Mouse (Mus musculus): Measurements from ENCODE around the gene Polr3b. TPM values are rescaled to one million over a fixed set of nuclear protein-coding genes. Genes with fewer than 3 reads are reported as not detected.

The Polr3b gene
- polyA plus RNA-seq, 1 experiment from 2014 or later: 19.2 TPM

GRCm38 (mm10) chr10:84665713-84666260 is 43.7 kb downstream of the Polr3b start:
- H3K4me3 ChIP-seq (ENCODE audit: low read depth, low read length): no peak overlapping the region
- H3K36me3 ChIP-seq (ENCODE audit: control insufficient read depth, insufficient read depth, low read length): 0 out of 2 replicates have a peak, but pooled peaks cover 2% of the 10 kb centered on the region
- H3K4me1 ChIP-seq (ENCODE audit: control insufficient read depth, insufficient read depth, low read length): no peaks in the 10 kb centered on the region
- WGBS: 21% methylated on average over 3 of the region's 3 CpGs
- no peak overlapping the region for H3K9ac ChIP-seq (ENCODE audit: low read length)
- no peaks in the 10 kb centered on the region for H3K9me3 ChIP-seq (ENCODE audit: control insufficient read depth, low read length)
- H3K27ac ChIP-seq (ENCODE audit: low read depth, low read length): no peak overlapping the region
- DNase-seq (ENCODE audit: low spot score): no peak
- no peak for ATAC-seq (ENCODE audit: insufficient read depth, low FRiP score, low TSS enrichment)
- H3K4me2 ChIP-seq (ENCODE audit: low read depth): no peak overlapping the region
- no peaks in the 10 kb centered on the region for H3K27me3 ChIP-seq (ENCODE audit: control insufficient read depth, insufficient read depth, low read length)

- H3K9ac ChIP-seq (ENCODE audit: low read length): no peak overlapping the region
- H3K36me3 ChIP-seq (ENCODE audit: control insufficient read depth, insufficient read depth, low read length): peaks cover 7% of the 10 kb centered on the region; the same call in 1 of the 2 replicates
- H3K4me2 ChIP-seq (ENCODE audit: low read depth): no peak overlapping the region
- no peaks in the 10 kb centered on the region for H3K4me1 ChIP-seq (ENCODE audit: control insufficient read depth, insufficient read depth, low read length)
- H3K27me3 ChIP-seq (ENCODE audit: control insufficient read depth, insufficient read depth, low read length): no peaks in the 10 kb centered on the region
- no peaks in the 10 kb centered on the region for H3K9me3 ChIP-seq (ENCODE audit: control insufficient read depth, low read length)
- no peak for DNase-seq (ENCODE audit: low spot score)
- H3K27ac ChIP-seq (ENCODE audit: low read depth, low read length): no peak overlapping the region
- ATAC-seq (ENCODE audit: insufficient read depth, low FRiP score, low TSS enrichment): no peak
- no peak overlapping the region for H3K4me3 ChIP-seq (ENCODE audit: low read depth, low read length)
These were observed 53.6 kb downstream of the Polr3b start for GRCm38 (mm10) chr10:84675653-84676052.

- no peak overlapping the region for H3K9ac ChIP-seq (ENCODE audit: low read length)
- H3K27ac ChIP-seq (ENCODE audit: low read depth, low read length): no peak overlapping the region
- no peak overlapping the region for H3K4me2 ChIP-seq (ENCODE audit: low read depth)
- H3K4me3 ChIP-seq (ENCODE audit: low read depth, low read length): no peak overlapping the region
- WGBS: 90% methylated on average over 8 of the region's 8 CpGs
- ATAC-seq (ENCODE audit: insufficient read depth, low FRiP score, low TSS enrichment) (no peak), DNase-seq (ENCODE audit: low spot score) (no peak)
- peaks cover 7% of the 10 kb centered on the region; the same call in 1 of the 2 replicates for H3K36me3 ChIP-seq (ENCODE audit: control insufficient read depth, insufficient read depth, low read length)
- H3K9me3 ChIP-seq (ENCODE audit: control insufficient read depth, low read length): no peaks in the 10 kb centered on the region
- H3K27me3 ChIP-seq (ENCODE audit: control insufficient read depth, insufficient read depth, low read length): no peaks in the 10 kb centered on the region
- no peaks in the 10 kb centered on the region for H3K4me1 ChIP-seq (ENCODE audit: control insufficient read depth, insufficient read depth, low read length)
These were observed 54.4 kb downstream of the Polr3b start for GRCm38 (mm10) chr10:84676511-84676910.

- ATAC-seq (ENCODE audit: insufficient read depth, low FRiP score, low TSS enrichment): no peak
- Histone ChIP-seq H3K9ac (ENCODE audit: low read length) (no peak overlapping the region), H3K36me3 (ENCODE audit: control insufficient read depth, insufficient read depth, low read length) (peaks cover 7% of the 10 kb centered on the region; the same call in 1 of the 2 replicates), H3K4me2 (ENCODE audit: low read depth) (no peak overlapping the region), H3K27me3 (ENCODE audit: control insufficient read depth, insufficient read depth, low read length) (no peaks in the 10 kb centered on the region), H3K4me3 (ENCODE audit: low read depth, low read length) (no peak overlapping the region), H3K9me3 (ENCODE audit: control insufficient read depth, low read length) (no peaks in the 10 kb centered on the region), H3K4me1 (ENCODE audit: control insufficient read depth, insufficient read depth, low read length) (no peaks in the 10 kb centered on the region), H3K27ac (ENCODE audit: low read depth, low read length) (no peak overlapping the region)
- DNase-seq (ENCODE audit: low spot score): no peak
- WGBS: 92% methylated on average over 3 of the region's 3 CpGs
These were observed 55.8 kb downstream of the Polr3b start for GRCm38 (mm10) chr10:84677871-84678270.

GRCm38 (mm10) chr10:84678441-84678840 is 56.3 kb downstream of the Polr3b start:
- Histone ChIP-seq H3K27ac (ENCODE audit: low read depth, low read length) (no peak overlapping the region), H3K4me3 (ENCODE audit: low read depth, low read length) (no peak overlapping the region), H3K9ac (ENCODE audit: low read length) (no peak overlapping the region), H3K36me3 (ENCODE audit: control insufficient read depth, insufficient read depth, low read length) (peaks cover 7% of the 10 kb centered on the region; the same call in 1 of the 2 replicates), H3K27me3 (ENCODE audit: control insufficient read depth, insufficient read depth, low read length) (no peaks in the 10 kb centered on the region), H3K4me1 (ENCODE audit: control insufficient read depth, insufficient read depth, low read length) (no peaks in the 10 kb centered on the region), H3K4me2 (ENCODE audit: low read depth) (no peak overlapping the region), H3K9me3 (ENCODE audit: control insufficient read depth, low read length) (no peaks in the 10 kb centered on the region)
- ATAC-seq (ENCODE audit: insufficient read depth, low FRiP score, low TSS enrichment) (no peak), DNase-seq (ENCODE audit: low spot score) (no peak)
- WGBS: 82% methylated on average over 4 of the region's 4 CpGs

- ATAC-seq (ENCODE audit: insufficient read depth, low FRiP score, low TSS enrichment): peak; percentile 60
- H3K9me3 ChIP-seq (ENCODE audit: control insufficient read depth, low read length): no peaks in the 10 kb centered on the region
- DNase-seq (ENCODE audit: low spot score): peak; percentile 33
- no peaks in the 10 kb centered on the region for H3K36me3 ChIP-seq (ENCODE audit: control insufficient read depth, insufficient read depth, low read length)
- WGBS: 33% methylated on average over 8 of the region's 8 CpGs
- H3K27ac ChIP-seq (ENCODE audit: low read depth, low read length): peak overlapping the region; percentile 61
- H3K9ac ChIP-seq (ENCODE audit: low read length): peak overlapping the region; percentile 26; the same call in 1 of the 2 replicates
- H3K4me2 ChIP-seq (ENCODE audit: low read depth): no peak overlapping the region
- no peaks in the 10 kb centered on the region for H3K27me3 ChIP-seq (ENCODE audit: control insufficient read depth, insufficient read depth, low read length)
- peaks cover 26% of the 10 kb centered on the region for H3K4me1 ChIP-seq (ENCODE audit: control insufficient read depth, insufficient read depth, low read length)
- H3K4me3 ChIP-seq (ENCODE audit: low read depth, low read length): no peak overlapping the region
These were observed 63.5 kb downstream of the Polr3b start for GRCm38 (mm10) chr10:84685444-84686121.

- Histone ChIP-seq H3K4me3 (ENCODE audit: low read depth, low read length) (no peak overlapping the region), H3K9me3 (ENCODE audit: control insufficient read depth, low read length) (no peaks in the 10 kb centered on the region), H3K4me1 (ENCODE audit: control insufficient read depth, insufficient read depth, low read length) (peaks cover 32% of the 10 kb centered on the region), H3K4me2 (ENCODE audit: low read depth) (no peak overlapping the region), H3K27ac (ENCODE audit: low read depth, low read length) (peak overlapping the region; percentile 61), H3K36me3 (ENCODE audit: control insufficient read depth, insufficient read depth, low read length) (no peaks in the 10 kb centered on the region), H3K27me3 (ENCODE audit: control insufficient read depth, insufficient read depth, low read length) (no peaks in the 10 kb centered on the region), H3K9ac (ENCODE audit: low read length) (0 out of 2 replicates have a peak overlapping the region, but pooled peaks have one; percentile 12)
- WGBS: 23% methylated on average over 9 of the region's 9 CpGs
- ATAC-seq (ENCODE audit: insufficient read depth, low FRiP score, low TSS enrichment): peak; percentile 76
- peak; percentile 64 for DNase-seq (ENCODE audit: low spot score)
These were observed 64.0 kb downstream of the Polr3b start for GRCm38 (mm10) chr10:84686122-84686497.

- peak overlapping the region; percentile 61 for H3K27ac ChIP-seq (ENCODE audit: low read depth, low read length)
- 63% methylated on average over 4 of the region's 4 CpGs for WGBS
- no peak overlapping the region for H3K9ac ChIP-seq (ENCODE audit: low read length)
- peaks cover 35% of the 10 kb centered on the region for H3K4me1 ChIP-seq (ENCODE audit: control insufficient read depth, insufficient read depth, low read length)
- H3K9me3 ChIP-seq (ENCODE audit: control insufficient read depth, low read length): no peaks in the 10 kb centered on the region
- 0 out of 2 replicates have a peak, but pooled peaks have one; percentile 46 for ATAC-seq (ENCODE audit: insufficient read depth, low FRiP score, low TSS enrichment)
- no peaks in the 10 kb centered on the region for H3K36me3 ChIP-seq (ENCODE audit: control insufficient read depth, insufficient read depth, low read length)
- no peak for DNase-seq (ENCODE audit: low spot score)
- H3K4me2 ChIP-seq (ENCODE audit: low read depth): no peak overlapping the region
- H3K27me3 ChIP-seq (ENCODE audit: control insufficient read depth, insufficient read depth, low read length): no peaks in the 10 kb centered on the region
- H3K4me3 ChIP-seq (ENCODE audit: low read depth, low read length): no peak overlapping the region
These were observed 64.6 kb downstream of the Polr3b start for GRCm38 (mm10) chr10:84686705-84687104.

- H3K4me1 ChIP-seq (ENCODE audit: control insufficient read depth, insufficient read depth, low read length): peaks cover 37% of the 10 kb centered on the region
- no peak overlapping the region for H3K9ac ChIP-seq (ENCODE audit: low read length)
- no peaks in the 10 kb centered on the region for H3K27me3 ChIP-seq (ENCODE audit: control insufficient read depth, insufficient read depth, low read length)
- H3K9me3 ChIP-seq (ENCODE audit: control insufficient read depth, low read length): no peaks in the 10 kb centered on the region
- no peak overlapping the region for H3K4me2 ChIP-seq (ENCODE audit: low read depth)
- H3K27ac ChIP-seq (ENCODE audit: low read depth, low read length): no peak overlapping the region
- H3K4me3 ChIP-seq (ENCODE audit: low read depth, low read length): no peak overlapping the region
- DNase-seq (ENCODE audit: low spot score) (no peak), ATAC-seq (ENCODE audit: insufficient read depth, low FRiP score, low TSS enrichment) (no peak)
- 92% methylated on average over 4 of the region's 4 CpGs for WGBS
- H3K36me3 ChIP-seq (ENCODE audit: control insufficient read depth, insufficient read depth, low read length): no peaks in the 10 kb centered on the region
These were observed 65.6 kb downstream of the Polr3b start for GRCm38 (mm10) chr10:84687736-84688135.
